Mouse (Mus musculus): ENCODE measurements at regions not wholly inside any gene's neighbourhood (a gene's known extent, or its start where the extent isn't known, plus 50 kb on each side); places are given as distances from the start of the nearest gene placed in this dataset.
A peak's percentile ranks its signal among the peaks of the same experiment; 100 is the strongest.

GRCm38 (mm10) chr17:51262946-51263345 is 83.8 kb upstream of the Tbc1d5 start:
- peak in 1 of 2 experiments; percentile 20 for DNase-seq (ENCODE audit: low spot score in 2 of 2)

GRCm38 (mm10) chr17:51262404-51262803 is 83.3 kb upstream of the Tbc1d5 start:
- no peak for DNase-seq (ENCODE audit: low spot score in 2 of 2)

DNA sequence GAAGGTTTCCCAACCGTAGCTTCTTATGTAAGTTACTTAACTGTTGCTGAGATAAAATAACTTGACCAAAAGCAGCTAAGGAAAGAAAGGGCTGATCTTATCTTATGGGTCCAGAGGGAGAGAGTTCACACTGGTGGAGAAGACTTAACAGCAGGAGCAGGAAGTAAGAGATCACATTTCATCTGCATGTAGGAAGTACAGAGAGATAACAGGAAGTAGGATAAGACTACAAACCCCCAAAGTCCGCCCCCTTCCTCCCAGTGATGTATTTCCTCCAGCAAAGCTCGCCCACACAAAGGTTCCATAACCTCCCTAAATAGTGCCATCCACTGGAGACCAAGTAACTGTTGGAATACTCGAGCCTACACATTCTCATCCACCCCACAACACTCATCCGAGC is 79.2 kb upstream of the Tbc1d5 start:
- DNase-seq (ENCODE audit: low spot score in 2 of 2): no peak

- no peak for DNase-seq (ENCODE audit: low spot score in 2 of 2)
Observed at GRCm38 (mm10) chr17:51248543-51248942, 69.4 kb upstream of the Tbc1d5 start.

DNA sequence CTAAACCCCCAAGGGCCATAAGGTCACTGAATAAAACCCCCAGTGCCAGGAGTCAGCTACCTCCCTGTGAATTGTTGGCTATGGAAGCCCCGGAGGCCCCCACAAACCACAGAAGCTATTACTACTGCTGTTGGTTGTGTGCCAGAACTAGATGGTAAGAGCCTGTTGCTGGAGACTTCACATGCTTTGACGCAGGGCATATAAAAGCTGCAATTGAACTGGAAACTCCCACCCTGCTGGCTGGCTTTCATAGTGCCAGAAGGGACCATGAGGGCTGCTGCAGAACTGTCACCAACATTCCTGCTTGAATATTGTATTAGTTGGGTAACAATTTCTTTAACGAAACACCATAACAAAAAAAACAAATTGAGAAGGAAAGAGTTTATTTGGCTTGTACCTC is 66.9 kb upstream of the Tbc1d5 start:
- DNase-seq (ENCODE audit: low spot score in 2 of 2): no peak

- DNase-seq (ENCODE audit: low spot score in 2 of 2): no peak
Observed at GRCm38 (mm10) chr17:51240360-51240993, 61.3 kb upstream of the Tbc1d5 start.

DNA sequence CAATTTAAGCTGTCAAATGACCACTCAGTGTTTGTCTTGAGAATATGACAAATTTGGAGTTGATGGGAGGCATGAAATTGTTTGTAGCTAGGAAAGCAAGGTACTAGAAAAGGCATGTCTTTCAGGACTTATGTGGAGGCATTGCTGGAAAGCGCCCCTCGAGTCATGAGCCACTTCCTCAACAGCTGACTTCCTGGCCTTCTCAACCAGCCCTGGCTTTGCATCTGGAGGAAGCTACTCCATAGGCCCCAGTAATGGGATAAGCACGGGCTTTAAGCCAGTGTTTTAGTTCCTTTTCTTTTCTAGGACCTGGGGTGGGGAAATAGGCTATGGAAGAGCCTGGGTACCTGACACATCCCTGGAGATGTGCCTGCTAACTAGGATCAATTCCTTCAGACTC is 60.3 kb upstream of the Tbc1d5 start:
- no peak for DNase-seq (ENCODE audit: low spot score in 2 of 2)
